9 mouse cellular contexts compared by ENCODE assay signal in genomic region chr12:84008729-84009128, GRCm38 (mm10). TPM values are rescaled to one million over a fixed set of nuclear protein-coding genes. Genes with fewer than 3 reads are reported as not detected.
DNase-seq lines count a peak whose midpoint lies in the region; ATAC-seq and TF ChIP-seq lines count a peak whose summit lies in the region.
"Had no signal": no experiment of that assay in that cellular context is flagged by ENCODE, and none has a peak within 500 bp of the region (broad histone marks: within the 10 kb centered on the region; RNA-seq: fewer than 3 reads in every experiment).

No protein-coding gene starts in this region.

- peaks cover 11% of the 10 kb centered on the region; the same call in 1 of the 2 replicates for H3K27me3 ChIP-seq in heart, embryonic 10.5 days (ENCODE audit: insufficient read depth, poor library complexity, severe bottlenecking)
- peaks cover 27% of the 10 kb centered on the region for H3K27me3 ChIP-seq in E14TG2a.4 (ENCODE audit: insufficient read depth, low read length)
- no peaks in the 10 kb centered on the region; the same call in 1 of the 2 replicates for H3K27me3 ChIP-seq in hindbrain, embryonic 10.5 days (ENCODE audit: insufficient read depth, poor library complexity, severe bottlenecking)
- peaks cover 13% of the 10 kb centered on the region for H3K27me3 ChIP-seq in liver, embryonic 14.5 days (ENCODE audit: control insufficient read depth, insufficient read depth, low read length)

- H3K4me3 ChIP-seq in heart, embryonic 10.5 days, result peak overlapping the region; percentile 58; the same call in 1 of the 2 replicates
- H3K4me3 ChIP-seq in E14TG2a.4 (replicated peaks; ENCODE audit: low read length), result peak overlapping the region; percentile 74
- peak overlapping the region; percentile 53 for H3K4me3 ChIP-seq in hindbrain, embryonic 10.5 days
- H3K4me3 ChIP-seq in liver, embryonic 14.5 days (ENCODE audit: insufficient read depth in 1 of 2, low read depth in 2 of 2, low read length in 2 of 2), result no peak overlapping the region

- no peak for TF ChIP-seq EP300 in liver, embryonic 14.5 days (IDR thresholded peaks at IDR 0.05; ENCODE audit: low read depth)

- DNase-seq in heart, embryonic 10.5 days (ENCODE audit: low spot score), result no peak
- DNase-seq in heart, postnatal 10 days, result no peak
- DNase-seq in hindbrain, embryonic 10.5 days (ENCODE audit: low spot score), result no peak
- no peak for DNase-seq in liver, embryonic 14.5 days (ENCODE audit: low read depth in 3 of 3, low spot score in 3 of 3)
- no peak for DNase-seq in cerebellum, adult 11 months
- DNase-seq in urinary bladder, adult 18-20 months (ENCODE audit: low spot score in 2 of 2), result no peak

- intact Hi-C loops in heart, postnatal 10 days (cut with DNase I), result no loop called here

- no peaks in the 10 kb centered on the region for H3K36me3 ChIP-seq in heart, embryonic 10.5 days
- no peaks in the 10 kb centered on the region for H3K36me3 ChIP-seq in E14TG2a.4 (ENCODE audit: insufficient read depth, low read length)
- H3K36me3 ChIP-seq in hindbrain, embryonic 10.5 days, result no peaks in the 10 kb centered on the region
- no peaks in the 10 kb centered on the region for H3K36me3 ChIP-seq in liver, embryonic 14.5 days (replicated peaks; ENCODE audit: control insufficient read depth, insufficient read depth, low read depth)

- H3K9ac ChIP-seq in liver, embryonic 14.5 days (replicated peaks), result no peak overlapping the region

- no peaks in the 10 kb centered on the region for H3K9me3 ChIP-seq in heart, embryonic 10.5 days
- peaks cover 16% of the 10 kb centered on the region for H3K9me3 ChIP-seq in E14TG2a.4 (ENCODE audit: low read length)
- H3K9me3 ChIP-seq in hindbrain, embryonic 10.5 days, result no peaks in the 10 kb centered on the region
- no peaks in the 10 kb centered on the region for H3K9me3 ChIP-seq in liver, embryonic 14.5 days (ENCODE audit: control insufficient read depth, low read length)

- WGBS in heart, embryonic 10.5 days, result 66% methylated on average over 8 of the region's 8 CpGs
- WGBS in hindbrain, embryonic 10.5 days, result 50% methylated on average over 8 of the region's 8 CpGs
- 49% methylated on average over 8 of the region's 8 CpGs for WGBS in liver, embryonic 14.5 days (ENCODE audit: insufficient replicate concordance)

- ATAC-seq in liver, embryonic 14.5 days (ENCODE audit: insufficient read depth), result no peak
- no peak for ATAC-seq in frontal cortex, adult (ENCODE audit: low TSS enrichment)

- H3K27ac ChIP-seq in heart, embryonic 10.5 days, result peak overlapping the region; percentile 70
- peak overlapping the region; percentile 85 for H3K27ac ChIP-seq in hindbrain, embryonic 10.5 days
- no peak overlapping the region for H3K27ac ChIP-seq in liver, embryonic 14.5 days

- peaks cover 13% of the 10 kb centered on the region; the same call in 1 of the 2 replicates for H3K4me1 ChIP-seq in heart, embryonic 10.5 days
- H3K4me1 ChIP-seq in E14TG2a.4 (replicated peaks; ENCODE audit: low read depth, low read length), result peaks cover 16% of the 10 kb centered on the region
- peaks cover 48% of the 10 kb centered on the region for H3K4me1 ChIP-seq in hindbrain, embryonic 10.5 days (replicated peaks)
- 0 out of 4 replicates have a peak, but pooled peaks cover 0 to 3% of the 10 kb centered on the region in 2 experiments for H3K4me1 ChIP-seq in liver, embryonic 14.5 days (replicated peaks; ENCODE audit: control insufficient read depth in 2 of 2, insufficient read depth in 2 of 2, low read length in 1 of 2)

- TF ChIP-seq CTCF in E14TG2a.4 (conservative IDR thresholded peaks at IDR 0.05; ENCODE audit: low read length), result no peak
- TF ChIP-seq CTCF in liver, embryonic 14.5 days (IDR thresholded peaks at IDR 0.05; ENCODE audit: low read depth), result no peak

- peak overlapping the region; percentile 29 for H3K4me2 ChIP-seq in liver, embryonic 14.5 days (ENCODE audit: low read depth)

RNA-seq across cellular contexts. Expression of gene Acot1, which starts 0.6 kb away (rescaled TPM):
- polyA plus RNA-seq in heart, embryonic 10.5 days (2016; fragmentation: Nextera tagmentation; extraction: Ambion mirVana), result 15.3 and 23.3 TPM in 2 replicates
- 100 to 1,000 TPM; 127 to 159 TPM for total RNA-seq in heart, postnatal 10 days (2021)
- polyA plus RNA-seq in hindbrain, embryonic 10.5 days (2016; fragmentation: Nextera tagmentation; extraction: Ambion mirVana), result 39.8 and 45.3 TPM in 2 replicates
- polyA plus RNA-seq in liver, embryonic 14.5 days (2012; rRNA removed), result 12.8 and 14.7 TPM in 2 replicates
- polyA plus RNA-seq in liver, embryonic 14.5 days (2014; fragmentation: Nextera tagmentation; extraction: Ambion mirVana), result 28.3 and 35.7 TPM in 2 replicates

RNA-seq across cellular contexts. Expression of gene Acot2, which starts 21.1 kb away (rescaled TPM):
- 23.1 and 35.2 TPM in 2 replicates for polyA plus RNA-seq in heart, embryonic 10.5 days (2016; fragmentation: Nextera tagmentation; extraction: Ambion mirVana)
- 100 to 1,000 TPM; 201 to 233 TPM for total RNA-seq in heart, postnatal 10 days (2021)
- polyA plus RNA-seq in hindbrain, embryonic 10.5 days (2016; fragmentation: Nextera tagmentation; extraction: Ambion mirVana), result 15.5 and 20.0 TPM in 2 replicates
- polyA plus RNA-seq in liver, embryonic 14.5 days (2012; rRNA removed), result 2.7 and 2.9 TPM in 2 replicates
- polyA plus RNA-seq in liver, embryonic 14.5 days (2014; fragmentation: Nextera tagmentation; extraction: Ambion mirVana), result 5.5 and 6.0 TPM in 2 replicates

RNA-seq across cellular contexts. Expression of gene Heatr4, which starts 24.1 kb away (rescaled TPM):
- not detected in 2 replicates for polyA plus RNA-seq in heart, embryonic 10.5 days (2016; fragmentation: Nextera tagmentation; extraction: Ambion mirVana)
- under 1 TPM in 1 of 2 experiments, not detected in 1; 0.17 TPM for total RNA-seq in heart, postnatal 10 days (2021)
- not detected in 2 replicates for polyA plus RNA-seq in hindbrain, embryonic 10.5 days (2016; fragmentation: Nextera tagmentation; extraction: Ambion mirVana)
- not detected in 2 replicates for polyA plus RNA-seq in liver, embryonic 14.5 days (2012; rRNA removed)
- not detected in 2 replicates for polyA plus RNA-seq in liver, embryonic 14.5 days (2014; fragmentation: Nextera tagmentation; extraction: Ambion mirVana)
- polyA plus RNA-seq: spleen, adult 2 months had no signal

RNA-seq across cellular contexts. Expression of gene Acot4, which starts 29.4 kb away (rescaled TPM):
- polyA plus RNA-seq in heart, embryonic 10.5 days (2016; fragmentation: Nextera tagmentation; extraction: Ambion mirVana), result 0.37 and 0.72 TPM in 2 replicates
- total RNA-seq in heart, postnatal 10 days (2021), result 1 to 10 TPM; 1.6 to 2.0 TPM
- 0.08 and 0.14 TPM in 2 replicates for polyA plus RNA-seq in hindbrain, embryonic 10.5 days (2016; fragmentation: Nextera tagmentation; extraction: Ambion mirVana)
- 4.8 and 5.0 TPM in 2 replicates for polyA plus RNA-seq in liver, embryonic 14.5 days (2012; rRNA removed)
- polyA plus RNA-seq in liver, embryonic 14.5 days (2014; fragmentation: Nextera tagmentation; extraction: Ambion mirVana), result 7.9 and 8.4 TPM in 2 replicates

RNA-seq across cellular contexts. Expression of gene Gm49366, which starts 30.0 kb away (rescaled TPM):
- not detected in 2 replicates for polyA plus RNA-seq in heart, embryonic 10.5 days (2016; fragmentation: Nextera tagmentation; extraction: Ambion mirVana)
- total RNA-seq in heart, postnatal 10 days (2021), result not detected
- polyA plus RNA-seq in hindbrain, embryonic 10.5 days (2016; fragmentation: Nextera tagmentation; extraction: Ambion mirVana), result not detected in 2 replicates
- not detected in 2 replicates for polyA plus RNA-seq in liver, embryonic 14.5 days (2012; rRNA removed)
- not detected in 2 replicates for polyA plus RNA-seq in liver, embryonic 14.5 days (2014; fragmentation: Nextera tagmentation; extraction: Ambion mirVana)
- polyA plus RNA-seq: spleen, adult 2 months had no signal

Comparison
In these comparisons a context has a peak if more than half of its experiments do, and no peak if none do; other contexts are left out.
1. H3K4me3 ChIP-seq: peak in heart, embryonic 10.5 days (single experiment), E14TG2a.4 (single experiment) and hindbrain, embryonic 10.5 days (single experiment); none in liver, embryonic 14.5 days (0 of 2).